Comparison of ENCODE assay signal across 10 mouse cellular contexts in genomic region chr11:118348419-118348818, GRCm38 (mm10). TPM values are rescaled to one million over a fixed set of nuclear protein-coding genes. Genes with fewer than 3 reads are reported as not detected.
A peak's percentile ranks its signal among the peaks of the same experiment; 100 is the strongest.
DNase-seq lines count a peak whose midpoint lies in the region; ATAC-seq lines count a peak whose summit lies in the region.
"Had no signal": no experiment of that assay in that cellular context is flagged by ENCODE, and none has a peak within 500 bp of the region (broad histone marks: within the 10 kb centered on the region; RNA-seq: fewer than 3 reads in every experiment).

No protein-coding gene starts in this region.

- H3K4me1 ChIP-seq in heart, embryonic 11.5 days (ENCODE audit: control insufficient read depth, insufficient read depth, low read length) = peaks cover 42% of the 10 kb centered on the region
- H3K4me1 ChIP-seq in midbrain, embryonic 15.5 days = peaks cover 25% of the 10 kb centered on the region
- H3K4me1 ChIP-seq in forebrain, embryonic 13.5 days = peaks cover 49% of the 10 kb centered on the region

- H3K4me2 ChIP-seq in heart, embryonic 11.5 days = no peak overlapping the region
- H3K4me2 ChIP-seq in midbrain, embryonic 15.5 days = no peak overlapping the region
- H3K4me2 ChIP-seq in forebrain, embryonic 13.5 days = no peak overlapping the region

- ATAC-seq in heart, embryonic 11.5 days (replicated peaks; ENCODE audit: insufficient number of reproducible peaks, low FRiP score, low TSS enrichment) = 0 out of 2 replicates have a peak, but pooled peaks have one; percentile 15
- peak; percentile 55 for ATAC-seq in megakaryocyte, adult 5-6 weeks (ENCODE audit: poor library complexity, severe bottlenecking)
- no peak for ATAC-seq in midbrain, embryonic 15.5 days (replicated peaks)
- ATAC-seq in forebrain, embryonic 13.5 days = no peak
- ATAC-seq: forebrain, embryonic 14.5 days had no signal

- no peaks in the 10 kb centered on the region for H3K9me3 ChIP-seq in heart, embryonic 11.5 days (replicated peaks; ENCODE audit: control insufficient read depth, low read length)
- no peaks in the 10 kb centered on the region for H3K9me3 ChIP-seq in midbrain, embryonic 15.5 days
- no peaks in the 10 kb centered on the region for H3K9me3 ChIP-seq in forebrain, embryonic 13.5 days (replicated peaks)

- DNase-seq in heart, postnatal 10 days = no peak
- DNase-seq in spleen, postnatal 10 days (ENCODE audit: low spot score in 2 of 2) = peak; percentile 18 to 40
- no peak for DNase-seq in spleen, adult 12 weeks (ENCODE audit: low spot score)
- peak; percentile 68 to 85 for DNase-seq in thymus, postnatal 36 days
- DNase-seq: right cerebral cortex, postnatal 14 days had no signal

- 52% methylated on average over 3 of the region's 3 CpGs for WGBS in heart, embryonic 11.5 days (ENCODE audit: insufficient replicate concordance)
- WGBS in midbrain, embryonic 15.5 days = 82% methylated on average over 3 of the region's 3 CpGs
- 77% methylated on average over 3 of the region's 3 CpGs for WGBS in forebrain, embryonic 13.5 days

- H3K27ac ChIP-seq in heart, embryonic 11.5 days (ENCODE audit: low read depth, low read length) = peak overlapping the region; percentile 59; the same call in 1 of the 2 replicates
- H3K27ac ChIP-seq in midbrain, embryonic 15.5 days = no peak overlapping the region
- no peak overlapping the region for H3K27ac ChIP-seq in forebrain, embryonic 13.5 days

- no peak overlapping the region for H3K9ac ChIP-seq in heart, embryonic 11.5 days (ENCODE audit: low read depth, low read length)
- H3K9ac ChIP-seq in midbrain, embryonic 15.5 days = no peak overlapping the region
- no peak overlapping the region for H3K9ac ChIP-seq in forebrain, embryonic 13.5 days

- H3K36me3 ChIP-seq in heart, embryonic 11.5 days (ENCODE audit: control insufficient read depth, insufficient read depth, low read length) = peaks cover 2% of the 10 kb centered on the region; the same call in 1 of the 2 replicates
- no peaks in the 10 kb centered on the region for H3K36me3 ChIP-seq in midbrain, embryonic 15.5 days (replicated peaks)
- H3K36me3 ChIP-seq in forebrain, embryonic 13.5 days (ENCODE audit: poor library complexity, severe bottlenecking) = no peaks in the 10 kb centered on the region

- no peak overlapping the region for H3K4me3 ChIP-seq in heart, embryonic 11.5 days (ENCODE audit: low read depth, low read length)
- H3K4me3 ChIP-seq in midbrain, embryonic 15.5 days = no peak overlapping the region
- no peak overlapping the region for H3K4me3 ChIP-seq in forebrain, embryonic 13.5 days

- intact Hi-C loops in heart, postnatal 10 days (cut with DNase I) = no loop called here

- H3K27me3 ChIP-seq in heart, embryonic 11.5 days (ENCODE audit: control insufficient read depth, insufficient read depth, low read length) = no peaks in the 10 kb centered on the region
- no peaks in the 10 kb centered on the region for H3K27me3 ChIP-seq in midbrain, embryonic 15.5 days (replicated peaks)
- no peaks in the 10 kb centered on the region for H3K27me3 ChIP-seq in forebrain, embryonic 13.5 days

RNA-seq across cellular contexts. Expression of gene Cep295nl, which starts 6.1 kb away (rescaled TPM):
- polyA plus RNA-seq in heart, embryonic 11.5 days (2014; fragmentation: Nextera tagmentation; extraction: Ambion mirVana) = 0.18 and 0.31 TPM in 2 replicates
- 1 to 10 TPM; 1.4 to 2.0 TPM for total RNA-seq in heart, postnatal 10 days (2021)
- total RNA-seq in megakaryocyte, adult 5-6 weeks (2015) = 0.38 and 0.87 TPM in 2 replicates
- total RNA-seq in megakaryocyte, adult 5-6 weeks (2017) = 0.66 and 1.6 TPM in 2 replicates
- polyA plus RNA-seq in midbrain, embryonic 15.5 days (2015; fragmentation: Nextera tagmentation; extraction: Ambion mirVana) = 0.09 and 0.27 TPM in 2 replicates
- 0.13 and 0.31 TPM in 2 replicates for polyA plus RNA-seq in forebrain, embryonic 13.5 days (2015; fragmentation: Nextera tagmentation; extraction: Ambion mirVana)

RNA-seq across cellular contexts. Expression of gene Timp2, which starts 7.1 kb away (rescaled TPM):
- polyA plus RNA-seq in heart, embryonic 11.5 days (2014; fragmentation: Nextera tagmentation; extraction: Ambion mirVana) = 46.0 and 50.8 TPM in 2 replicates
- total RNA-seq in heart, postnatal 10 days (2021) = 100 to 1,000 TPM; 199 to 211 TPM
- 39.0 and 39.4 TPM in 2 replicates for total RNA-seq in megakaryocyte, adult 5-6 weeks (2015)
- total RNA-seq in megakaryocyte, adult 5-6 weeks (2017) = 26.4 and 49.5 TPM in 2 replicates
- 83.4 and 83.6 TPM in 2 replicates for polyA plus RNA-seq in midbrain, embryonic 15.5 days (2015; fragmentation: Nextera tagmentation; extraction: Ambion mirVana)
- polyA plus RNA-seq in forebrain, embryonic 13.5 days (2015; fragmentation: Nextera tagmentation; extraction: Ambion mirVana) = 36.0 and 38.8 TPM in 2 replicates

RNA-seq across cellular contexts. Expression of gene Lgals3bp, which starts 53.5 kb away (rescaled TPM):
- 3.1 and 3.8 TPM in 2 replicates for polyA plus RNA-seq in heart, embryonic 11.5 days (2014; fragmentation: Nextera tagmentation; extraction: Ambion mirVana)
- 10 to 100 TPM; 31.3 to 31.7 TPM for total RNA-seq in heart, postnatal 10 days (2021)
- total RNA-seq in megakaryocyte, adult 5-6 weeks (2015) = 63.8 and 78.5 TPM in 2 replicates
- 42.1 and 48.1 TPM in 2 replicates for total RNA-seq in megakaryocyte, adult 5-6 weeks (2017)
- polyA plus RNA-seq in midbrain, embryonic 15.5 days (2015; fragmentation: Nextera tagmentation; extraction: Ambion mirVana) = 5.1 and 6.7 TPM in 2 replicates
- polyA plus RNA-seq in forebrain, embryonic 13.5 days (2015; fragmentation: Nextera tagmentation; extraction: Ambion mirVana) = 1.1 and 1.3 TPM in 2 replicates

RNA-seq across cellular contexts. Expression of gene Usp36, which starts 58.4 kb away (rescaled TPM):
- polyA plus RNA-seq in heart, embryonic 11.5 days (2014; fragmentation: Nextera tagmentation; extraction: Ambion mirVana) = 10.7 and 11.1 TPM in 2 replicates
- total RNA-seq in heart, postnatal 10 days (2021) = 10 to 100 TPM; 13.9 TPM
- total RNA-seq in megakaryocyte, adult 5-6 weeks (2015) = 4.4 and 8.4 TPM in 2 replicates
- 4.9 and 6.5 TPM in 2 replicates for total RNA-seq in megakaryocyte, adult 5-6 weeks (2017)
- 20.1 and 23.1 TPM in 2 replicates for polyA plus RNA-seq in midbrain, embryonic 15.5 days (2015; fragmentation: Nextera tagmentation; extraction: Ambion mirVana)
- 14.1 and 16.9 TPM in 2 replicates for polyA plus RNA-seq in forebrain, embryonic 13.5 days (2015; fragmentation: Nextera tagmentation; extraction: Ambion mirVana)

Comparison
In these comparisons a context has a peak if more than half of its experiments do, and no peak if none do; other contexts are left out.
1. DNase-seq: peak in spleen, postnatal 10 days (2 of 2) and thymus, postnatal 36 days (2 of 2); none in heart, postnatal 10 days (0 of 2) and spleen, adult 12 weeks (single experiment).
2. ATAC-seq: peak in heart, embryonic 11.5 days (single experiment) and megakaryocyte, adult 5-6 weeks (single experiment); none in midbrain, embryonic 15.5 days (single experiment) and forebrain, embryonic 13.5 days (single experiment).